Mouse (Mus musculus): ENCODE results near the gene Crlf1.

GRCm38 (mm10) chr8:70489576-70489975, 3.4 kb upstream of the Crlf1 start:
- TF ChIP-seq MAX (IDR thresholded peaks at IDR 0.05) (no peak), MYOD1 (IDR thresholded peaks at IDR 0.05; ENCODE audit: control insufficient read depth, insufficient read length, low read depth) (no peak), CTCF (IDR thresholded peaks at IDR 0.05; ENCODE audit: control insufficient read depth, insufficient read depth, insufficient read length) (no peak)

Data from C2C12 (cell line).